Mouse (Mus musculus) midbrain, embryonic 14.5 days (tissue): ENCODE measurements around the gene Itpripl2. TPM values are rescaled to one million over a fixed set of nuclear protein-coding genes. Genes with fewer than 3 reads are reported as not detected.
A peak's percentile ranks its signal among the peaks of the same experiment; 100 is the strongest.

Experiments
- ATAC-seq: fragments of 200-750 bp; cut with Nextera tagmentation; 2 replicates; pipeline ENCODE4 v1.8.0; 2017; ENCODE audit warnings: moderate number of reproducible peaks, moderate library complexity; ENCODE audit not compliant: low FRiP score, low TSS enrichment
- DNase-seq: peaks from one replicate; pipeline ENCODE4 v3.0.0-alpha.2; 2015
- H3K27ac ChIP-seq: fragments of 300-500 bp; sonication (generic); replicated peaks from 2 replicates; pipeline ENCODE4 v1.5.1; 2014; ENCODE audit warnings: mild to moderate bottlenecking, low read depth, low read length, moderate library complexity
- H3K27me3 ChIP-seq: fragments of 300-500 bp; sonication (generic); 2 replicates; pipeline ENCODE4 v1.6.1; 2014; ENCODE audit warnings: low read length, control low read depth, mixed read lengths; ENCODE audit not compliant: control insufficient read depth, insufficient read depth
- H3K36me3 ChIP-seq: fragments of 300-500 bp; sonication (generic); 2 replicates; pipeline ENCODE4 v1.6.1; 2014; ENCODE audit warnings: low read length, control low read depth; ENCODE audit not compliant: control insufficient read depth, insufficient read depth
- H3K4me1 ChIP-seq: fragments of 300-500 bp; sonication (generic); 2 replicates; pipeline ENCODE4 v1.6.1; 2014; ENCODE audit warnings: mild to moderate bottlenecking, antibody characterized with exemption, low read length, control low read depth; ENCODE audit not compliant: control insufficient read depth, insufficient read depth
- H3K4me2 ChIP-seq: fragments of 300-500 bp; sonication (generic); 2 replicates; pipeline ENCODE4 v1.6.1; 2014; ENCODE audit warnings: mild to moderate bottlenecking, low read length, moderate library complexity
- H3K4me3 ChIP-seq: fragments of 300-500 bp; sonication (generic); replicated peaks from 2 replicates; pipeline ENCODE4 v1.5.1; 2014; ENCODE audit warnings: low read depth, low read length
- H3K9ac ChIP-seq: fragments of 300-500 bp; sonication (generic); replicated peaks from 2 replicates; pipeline ENCODE4 v1.6.1; 2014; ENCODE audit warnings: mild to moderate bottlenecking, low read length, moderate library complexity
- H3K9me3 ChIP-seq: fragments of 300-500 bp; sonication (generic); 2 replicates; pipeline ENCODE4 v1.6.1; 2016; ENCODE audit warnings: low read length, control low read depth, mixed read lengths; ENCODE audit not compliant: control insufficient read depth
- WGBS: fragments of 180-500 bp; shearing (Covaris S2); extraction: QIAGEN DNeasy Blood & Tissue Kit; methylation state at CpG from one replicate; pipeline ENCODE4 v1.1.7; 2014; 5-methylcytosine and 5-hydroxymethylcytosine counted together
- polyA plus RNA-seq: library from polyadenylated mRNA; unstranded; fragments of >200 nt; fragmentation: Nextera tagmentation; extraction: Ambion mirVana; gene quantifications from 2 replicates; pipeline ENCODE4 v1.2.1, GENCODE M21; 2014

The Itpripl2 gene
- polyA plus RNA-seq, 1 experiment from 2014 or later: 0.63 TPM

- Histone ChIP-seq H3K4me1 (peaks cover 15% of the 10 kb centered on the region; the same call in 1 of the 2 replicates), H3K9ac (no peak overlapping the region), H3K36me3 (no peaks in the 10 kb centered on the region), H3K9me3 (no peaks in the 10 kb centered on the region), H3K27me3 (no peaks in the 10 kb centered on the region), H3K4me2 (no peak overlapping the region), H3K27ac (no peak overlapping the region), H3K4me3 (no peak overlapping the region)
- DNase-seq (peak; percentile 20), ATAC-seq (no peak)
- 51% methylated on average over 16 of the region's 16 CpGs for WGBS
These were observed 30.2 kb downstream of the Itpripl2 start for GRCm38 (mm10) chr7:118461400-118462136.

- no peak for DNase-seq
- Histone ChIP-seq H3K4me2 (no peak overlapping the region), H3K4me1 (no peaks in the 10 kb centered on the region), H3K4me3 (no peak overlapping the region), H3K27ac (no peak overlapping the region), H3K9me3 (no peaks in the 10 kb centered on the region), H3K27me3 (no peaks in the 10 kb centered on the region), H3K9ac (no peak overlapping the region), H3K36me3 (no peaks in the 10 kb centered on the region)
- 71% methylated on average over 4 of the region's 4 CpGs for WGBS
- no peak for ATAC-seq
These were observed 38.1 kb downstream of the Itpripl2 start for GRCm38 (mm10) chr7:118453722-118454121.

- WGBS: 38% methylated on average over 2 of the region's 2 CpGs
- ATAC-seq: no peak
- H3K27ac ChIP-seq: no peak overlapping the region
These were observed 38.8 kb downstream of the Itpripl2 start for GRCm38 (mm10) chr7:118452940-118453339.

GRCm38 (mm10) chr7:118448134-118448967 is 43.4 kb downstream of the Itpripl2 start, which contains the start of gene Syt17:
Gene Syt17 (minus strand): TSS chr7:118448222.
- under 1% methylated on average over 58 of the region's 58 CpGs for WGBS
- Histone ChIP-seq H3K4me2 (peak within 1 kb of the TSS; percentile 90), H3K9ac (peak within 1 kb of the TSS; percentile 69), H3K27me3 (no peaks in the 10 kb centered on the region), H3K9me3 (no peaks in the 10 kb centered on the region), H3K4me3 (peak within 1 kb of the TSS; percentile 66), H3K4me1 (peaks cover 15% of the 10 kb centered on the region), H3K27ac (no peak within 1 kb of the TSS), H3K36me3 (no peaks in the 10 kb centered on the region)
- DNase-seq (peak; percentile 81), ATAC-seq (peak; percentile 69)

More at GRCm38 (mm10) chr7:118452940-118453339, 38.8 kb downstream of the Itpripl2 start:
- no peaks in the 10 kb centered on the region for H3K27me3 ChIP-seq
- H3K36me3 ChIP-seq: no peaks in the 10 kb centered on the region
- no peak overlapping the region for H3K9ac ChIP-seq
- no peak overlapping the region for H3K4me2 ChIP-seq
- no peak overlapping the region for H3K4me3 ChIP-seq
- H3K9me3 ChIP-seq: no peaks in the 10 kb centered on the region
- DNase-seq: no peak
- H3K4me1 ChIP-seq: peaks cover 7% of the 10 kb centered on the region; the same call in 1 of the 2 replicates

GRCm38 (mm10) chr7:118447291-118448133 is 44.3 kb downstream of the Itpripl2 start:
- Histone ChIP-seq H3K4me1 (peaks cover 15% of the 10 kb centered on the region), H3K9ac (peak overlapping the region; percentile 69), H3K9me3 (no peaks in the 10 kb centered on the region), H3K27ac (no peak overlapping the region), H3K4me3 (peak overlapping the region; percentile 66), H3K4me2 (peak overlapping the region; percentile 90), H3K27me3 (no peaks in the 10 kb centered on the region), H3K36me3 (no peaks in the 10 kb centered on the region)
- DNase-seq (peak; percentile 70), ATAC-seq (peak; percentile 68)
- under 1% methylated on average over 64 of the region's 65 CpGs for WGBS

GRCm38 (mm10) chr7:118443895-118444485 is 47.8 kb downstream of the Itpripl2 start:
- H3K9ac ChIP-seq: no peak overlapping the region
- no peak overlapping the region for H3K4me3 ChIP-seq
- no peaks in the 10 kb centered on the region for H3K36me3 ChIP-seq
- no peak overlapping the region for H3K4me2 ChIP-seq
- no peaks in the 10 kb centered on the region for H3K9me3 ChIP-seq
- no peak overlapping the region for H3K27ac ChIP-seq
- no peak for DNase-seq
- peaks cover 15% of the 10 kb centered on the region for H3K4me1 ChIP-seq
- ATAC-seq: no peak
- WGBS: 57% methylated on average over 7 of the region's 7 CpGs
- no peaks in the 10 kb centered on the region for H3K27me3 ChIP-seq

GRCm38 (mm10) chr7:118443371-118443770 is 48.4 kb downstream of the Itpripl2 start:
- ATAC-seq: no peak
- Histone ChIP-seq H3K4me1 (peaks cover 12% of the 10 kb centered on the region), H3K27me3 (no peaks in the 10 kb centered on the region), H3K9me3 (no peaks in the 10 kb centered on the region), H3K4me3 (no peak overlapping the region), H3K27ac (no peak overlapping the region), H3K9ac (no peak overlapping the region), H3K4me2 (peak overlapping the region; percentile 25; the same call in 1 of the 2 replicates), H3K36me3 (no peaks in the 10 kb centered on the region)
- 2% methylated on average over 9 of the region's 9 CpGs for WGBS
- DNase-seq: peak; percentile 24

GRCm38 (mm10) chr7:118441535-118441934 is 50.2 kb downstream of the Itpripl2 start:
- DNase-seq: no peak
- WGBS: 87% methylated on average over 6 of the region's 6 CpGs
- Histone ChIP-seq H3K27ac (no peak overlapping the region), H3K36me3 (no peaks in the 10 kb centered on the region), H3K27me3 (no peaks in the 10 kb centered on the region), H3K4me3 (no peak overlapping the region), H3K4me2 (no peak overlapping the region), H3K9ac (no peak overlapping the region), H3K4me1 (no peaks in the 10 kb centered on the region), H3K9me3 (no peaks in the 10 kb centered on the region)
- no peak for ATAC-seq
